Mouse (Mus musculus) regulatory T cell (primary cell): Measurements from ENCODE around the gene Frrs1.

Experiments
- in situ Hi-C: fragments of 300-600 bp; cut with MboI, MseI; formaldehyde crosslinking; loops from one replicate; pipeline ENCODE4 v1.15.1; 2025; ENCODE audit warnings: high pct_unique_total_duplicates

The Frrs1 gene

DNA sequence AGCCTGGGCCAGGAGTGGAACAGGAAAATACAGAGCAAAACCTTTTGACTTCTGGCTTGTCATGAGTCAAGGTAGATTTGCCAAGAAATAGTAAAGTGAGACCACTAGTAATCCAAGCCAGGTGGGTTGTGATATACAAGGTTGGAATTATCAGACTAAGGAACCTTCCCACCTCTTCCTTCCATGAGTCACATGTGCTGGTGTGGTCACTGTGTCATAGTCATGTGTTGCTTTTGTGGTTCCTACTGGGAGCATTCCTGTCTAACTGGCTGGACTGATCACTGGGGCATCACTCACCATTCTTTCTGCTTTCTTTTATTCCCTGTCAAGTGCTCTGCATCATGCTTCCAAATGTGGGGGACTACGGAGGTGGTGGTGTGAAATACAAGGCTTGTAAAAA, 11.2 kb upstream of the Frrs1 start:
- in situ Hi-C loops = loop anchor here (10.0 kb wide), 1 partner anchor 513 kb away; no protein-coding TSS in a partner anchor

DNA sequence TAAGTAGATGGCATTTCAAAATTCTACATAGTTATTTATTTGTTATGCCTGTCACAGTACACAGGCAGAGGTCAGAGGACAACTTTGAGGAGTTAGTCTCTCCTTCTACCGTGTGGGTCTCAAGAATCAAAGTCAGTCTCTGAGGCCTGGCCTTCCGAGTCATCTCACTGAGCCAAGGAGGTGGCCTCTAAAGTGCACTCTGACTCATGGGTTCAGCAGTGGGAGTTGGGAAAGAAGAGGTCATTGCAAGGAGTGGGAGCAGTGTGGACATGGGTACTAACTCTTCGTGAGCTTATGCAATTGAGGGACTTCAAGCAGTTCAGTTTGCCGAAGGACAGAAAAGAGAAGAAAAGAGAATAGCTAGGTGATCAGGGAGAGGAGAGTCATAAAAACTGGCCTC, 10.3 kb upstream of the Frrs1 start:
- in situ Hi-C loops = loop anchor here (10.0 kb wide), 1 partner anchor 514 kb away; no protein-coding TSS in a partner anchor

DNA sequence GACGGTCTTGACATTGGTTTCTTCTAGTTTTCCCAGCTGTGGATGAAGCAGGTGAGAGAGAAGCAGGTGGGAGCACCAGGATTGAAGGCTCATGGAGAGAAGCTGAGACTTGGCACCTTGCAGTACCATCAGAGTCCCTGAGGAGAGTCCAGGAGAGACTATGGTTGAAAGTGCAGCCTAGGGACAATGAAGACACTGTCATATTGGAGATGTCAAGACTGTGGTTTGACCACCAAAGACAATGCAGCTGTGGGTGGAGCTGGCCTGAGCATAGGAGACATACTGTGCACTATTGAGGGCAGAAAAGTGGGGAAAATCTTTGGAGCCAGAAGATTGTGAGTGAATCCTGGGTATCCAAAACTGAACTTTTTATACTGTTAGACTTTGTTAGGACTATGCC, 8.9 kb upstream of the Frrs1 start:
- in situ Hi-C loops = no loop called here

DNA sequence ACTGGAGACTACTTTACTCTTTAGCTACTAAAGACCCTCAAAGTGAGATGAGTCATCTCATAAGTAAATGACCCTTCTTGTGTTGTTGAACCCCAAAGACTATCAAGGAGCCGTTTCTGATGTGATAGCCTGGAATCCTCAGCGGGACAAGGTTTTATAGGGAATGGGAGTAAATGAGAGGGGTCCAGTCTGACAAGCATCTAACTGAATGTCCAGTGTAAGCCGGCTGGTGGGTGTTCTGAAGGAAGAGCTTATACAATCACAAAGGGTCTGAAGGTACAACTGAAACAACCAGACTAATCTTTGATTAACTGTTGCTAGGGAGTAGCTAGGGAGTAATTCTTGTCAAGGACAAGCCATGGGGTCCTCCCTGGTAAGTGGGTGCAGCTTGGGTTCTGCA, 6.8 kb upstream of the Frrs1 start:
- in situ Hi-C loops = no loop called here

DNA sequence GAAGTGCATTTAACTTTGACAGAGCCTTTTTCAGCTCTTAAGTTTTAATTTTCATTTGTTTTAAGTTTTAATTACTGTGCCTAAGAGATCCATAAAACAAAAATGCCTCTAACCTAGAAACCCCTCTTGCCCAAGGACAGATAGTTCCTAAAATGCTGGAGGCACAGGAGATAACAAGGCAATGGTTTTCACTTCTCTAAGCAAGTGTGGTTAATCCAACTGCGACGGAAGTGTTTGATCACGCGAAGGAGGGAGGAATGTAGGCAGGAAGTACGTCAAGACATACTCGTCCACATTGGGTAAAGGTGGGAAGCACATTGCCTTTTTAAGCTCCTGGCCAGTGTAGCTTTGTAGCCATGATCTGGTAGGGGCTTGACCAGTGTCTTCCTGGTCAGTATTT, 1.7 kb upstream of the Frrs1 start:
- in situ Hi-C loops = no loop called here

DNA sequence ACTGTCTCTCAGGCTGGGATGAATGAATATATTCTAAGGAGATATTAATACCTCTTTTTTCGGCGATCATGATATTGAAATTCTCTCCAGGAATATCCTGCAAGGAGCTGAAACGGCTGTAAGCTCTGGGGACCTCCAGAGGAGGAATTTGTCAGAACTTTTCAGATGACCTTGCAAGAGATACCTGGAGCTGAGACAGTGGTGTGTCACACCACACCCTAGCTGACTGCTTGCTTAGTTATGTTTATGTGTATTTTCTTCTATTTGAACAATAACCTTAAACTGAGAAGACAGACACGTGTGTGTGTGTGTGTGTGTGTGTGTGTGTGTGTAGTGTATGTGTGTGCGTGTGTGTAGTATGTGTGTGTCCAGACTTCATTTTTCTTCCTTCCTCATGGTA, 488 bp downstream of the Frrs1 start:
- in situ Hi-C loops = no loop called here

DNA sequence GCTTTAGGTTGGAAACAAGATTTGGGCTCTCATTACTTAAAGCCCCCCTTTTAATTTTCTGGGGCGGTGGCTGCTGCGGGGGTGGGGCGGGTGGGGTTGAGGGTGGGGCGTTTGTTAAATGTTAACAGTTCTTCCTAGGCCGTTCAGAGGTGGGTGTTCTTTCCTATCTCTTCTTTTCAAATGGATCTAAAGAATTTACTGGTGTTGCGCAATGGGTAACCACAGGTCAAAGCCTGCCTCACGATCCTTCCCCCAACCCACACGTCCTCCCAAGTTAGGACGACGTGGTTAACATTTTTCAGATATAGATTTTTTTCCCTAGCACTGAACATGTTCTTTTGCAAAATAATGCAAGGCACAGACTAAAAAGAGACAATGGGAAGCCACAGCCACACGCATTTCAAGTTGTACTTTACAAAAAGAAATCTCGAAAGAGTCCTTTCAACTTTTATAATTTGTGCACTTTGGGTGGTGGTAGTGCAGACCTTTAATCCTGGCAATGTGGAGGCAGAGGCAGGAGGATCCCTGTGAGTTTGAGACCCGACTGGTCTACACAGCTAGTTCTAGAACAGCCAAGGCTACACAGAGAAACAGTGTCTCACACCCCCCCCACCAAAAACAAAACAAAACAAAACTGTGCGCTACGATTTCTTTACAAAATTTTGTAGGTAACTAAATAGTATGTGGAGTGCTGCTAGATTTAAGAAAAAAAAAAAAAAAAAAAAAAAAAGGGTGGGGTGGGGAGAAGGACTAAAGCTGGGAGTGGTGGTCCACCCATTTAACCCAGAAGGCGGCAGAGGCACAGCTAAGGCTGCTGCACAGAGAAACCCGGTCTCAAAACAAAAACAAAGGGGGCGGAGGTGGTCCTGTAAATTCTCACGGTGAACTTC, 1.3 kb downstream of the Frrs1 start:
- in situ Hi-C loops = no loop called here

DNA sequence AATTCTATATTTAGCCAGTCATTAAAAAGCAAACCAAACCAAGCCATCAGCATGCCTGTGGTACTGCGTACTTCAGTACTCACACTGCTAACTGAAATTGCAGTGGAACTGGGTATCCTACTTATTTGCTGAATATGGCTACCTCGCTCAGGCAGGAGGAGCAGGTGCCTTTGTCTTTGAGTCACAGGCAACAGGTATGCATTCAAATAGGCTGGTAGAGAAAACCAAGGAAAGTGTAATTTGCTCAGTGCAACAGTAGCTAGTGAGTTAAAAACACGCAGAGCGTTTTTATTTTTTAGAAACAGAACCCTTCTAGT, 1.9 kb downstream of the Frrs1 start:
- in situ Hi-C loops = no loop called here

DNA sequence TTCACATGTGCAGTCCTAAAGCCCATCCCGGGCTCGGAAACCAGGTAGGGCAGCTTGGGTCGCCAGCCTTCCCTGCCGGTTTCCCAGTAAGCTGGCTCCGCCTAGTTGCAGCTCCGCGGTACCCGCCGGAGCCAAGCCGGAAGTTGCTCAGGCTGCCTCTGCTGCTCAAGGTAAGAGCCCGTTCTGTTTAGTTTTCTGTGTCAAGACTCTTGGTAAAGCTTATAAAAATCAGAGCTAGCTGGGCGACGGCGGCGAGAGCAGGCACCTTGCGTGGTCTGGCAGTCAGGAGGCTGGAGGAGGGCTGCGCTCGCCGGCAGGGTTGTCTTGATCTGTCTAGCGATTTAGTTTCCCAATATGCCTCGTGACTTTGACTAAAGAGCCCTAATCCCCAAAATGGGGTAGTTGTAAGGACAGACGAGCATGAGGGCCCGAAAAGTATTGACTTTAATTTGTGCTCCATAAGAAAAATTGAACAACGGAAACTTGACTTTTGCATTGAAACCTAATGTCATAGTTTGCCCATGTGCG, 2.3 kb downstream of the Frrs1 start:
- in situ Hi-C loops = no loop called here

DNA sequence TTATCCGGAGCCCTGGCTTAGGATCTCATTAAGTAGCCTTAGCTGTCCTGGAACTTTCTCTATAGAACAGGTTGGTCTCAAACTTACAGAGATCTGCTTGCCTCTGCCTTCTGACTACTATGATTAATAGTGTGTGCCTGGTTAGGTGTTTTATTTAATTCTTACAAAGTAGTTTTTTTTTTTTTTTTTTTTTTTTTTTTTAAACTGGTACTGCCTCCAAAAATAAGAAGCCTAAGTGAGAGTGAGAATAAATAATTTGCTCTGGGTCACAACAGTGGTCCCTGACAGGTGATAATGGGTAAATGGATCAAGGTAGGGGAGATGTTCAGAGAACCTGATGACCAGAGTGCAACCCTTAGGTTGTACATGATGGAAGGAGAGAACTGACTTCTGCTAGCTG, 3.4 kb downstream of the Frrs1 start:
- in situ Hi-C loops = no loop called here

DNA sequence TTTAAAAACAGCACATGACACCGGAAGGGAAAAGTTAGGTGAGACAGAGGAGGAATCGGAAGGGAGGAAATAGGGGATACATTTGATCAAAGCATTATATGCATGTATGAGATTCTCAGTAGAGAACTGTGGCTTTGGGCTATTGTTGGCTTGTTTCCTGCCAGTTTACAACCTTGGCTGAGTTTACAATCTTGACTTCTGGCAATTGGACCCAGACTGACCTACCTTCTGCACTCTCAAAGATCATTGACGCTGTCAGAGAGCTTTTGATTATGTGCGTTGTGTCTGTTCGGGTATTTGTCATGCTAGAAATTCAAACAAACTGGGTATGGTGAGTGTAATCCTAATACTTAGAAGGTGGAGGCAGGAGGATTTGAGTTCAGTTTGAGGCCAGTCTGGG, 5.2 kb downstream of the Frrs1 start:
- in situ Hi-C loops = no loop called here

DNA sequence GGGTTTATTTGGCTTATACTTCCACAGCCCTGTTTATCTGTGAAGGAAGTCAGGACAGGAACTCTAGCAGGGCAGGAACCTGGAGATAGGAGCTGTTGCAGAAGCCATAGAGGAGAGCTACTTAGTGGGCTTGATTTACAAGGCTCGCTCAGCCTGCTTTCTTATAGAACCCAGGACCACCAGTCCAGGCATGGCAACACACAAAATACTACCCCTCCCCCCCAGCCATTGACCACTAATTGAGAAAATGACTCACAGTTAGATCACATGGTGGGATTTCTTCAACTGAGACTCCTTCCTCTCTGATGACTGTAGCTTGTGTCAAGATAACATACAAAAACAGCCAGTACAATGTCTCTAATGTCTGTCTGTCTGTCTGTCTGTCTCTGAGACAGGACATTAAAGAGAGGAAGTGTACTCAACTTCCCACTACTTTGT, 6.0 kb downstream of the Frrs1 start:
- in situ Hi-C loops = no loop called here

DNA sequence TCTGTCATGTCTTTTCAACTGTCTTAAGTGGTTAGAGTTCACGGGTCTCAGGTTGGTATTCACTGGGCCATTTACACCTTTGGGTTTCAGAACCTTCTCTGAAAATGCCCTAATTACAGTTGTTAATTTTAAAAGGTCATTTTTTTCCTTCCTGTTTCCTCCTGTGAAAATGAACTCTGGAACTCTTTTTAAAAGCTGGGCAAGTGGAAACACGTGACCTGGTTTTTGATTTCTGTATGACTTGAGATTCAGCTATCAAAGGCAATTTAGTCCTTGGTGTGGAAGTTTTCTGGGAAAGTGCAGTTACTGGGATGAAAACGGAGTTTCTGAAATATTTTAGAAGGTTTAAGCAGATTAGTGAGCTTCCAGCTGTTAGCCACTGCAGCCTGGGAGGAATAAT, 11.1 kb downstream of the Frrs1 start:
- in situ Hi-C loops = no loop called here

DNA sequence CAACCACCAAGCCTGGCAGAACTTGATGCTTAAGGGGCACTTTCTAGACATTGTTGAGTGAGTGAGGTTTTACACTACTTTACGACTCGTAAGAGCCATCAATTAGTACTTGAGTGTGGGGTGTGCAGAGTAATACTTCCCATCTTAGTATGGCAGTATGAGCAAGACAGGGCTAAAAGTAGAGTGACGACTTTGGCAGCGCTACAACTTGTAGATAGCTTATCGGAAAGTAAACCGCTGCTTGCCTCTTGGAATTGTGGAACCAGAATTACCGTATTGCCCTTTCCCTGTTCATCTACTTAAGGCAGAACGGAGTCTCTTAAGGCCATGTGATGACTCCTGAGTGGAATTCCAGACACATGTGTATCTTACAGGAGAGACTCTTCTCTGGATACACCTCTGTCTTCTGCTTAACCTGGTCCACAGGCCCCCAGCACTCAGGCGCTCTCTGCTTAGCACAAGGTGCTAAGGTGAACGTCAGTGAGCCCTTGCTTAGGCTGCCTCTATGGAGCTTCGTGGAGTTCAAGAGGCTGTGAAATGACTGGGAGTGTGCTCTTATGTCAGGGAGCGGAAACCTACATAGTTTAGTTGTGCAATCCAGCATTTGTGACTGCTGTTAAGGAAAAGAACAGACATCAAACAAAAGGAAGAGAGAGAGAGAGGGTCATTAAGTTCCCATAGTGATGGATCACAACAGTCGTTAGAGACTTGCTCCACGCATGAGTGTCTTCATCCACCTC, 23.1 kb downstream of the Frrs1 start:
- in situ Hi-C loops = no loop called here

DNA sequence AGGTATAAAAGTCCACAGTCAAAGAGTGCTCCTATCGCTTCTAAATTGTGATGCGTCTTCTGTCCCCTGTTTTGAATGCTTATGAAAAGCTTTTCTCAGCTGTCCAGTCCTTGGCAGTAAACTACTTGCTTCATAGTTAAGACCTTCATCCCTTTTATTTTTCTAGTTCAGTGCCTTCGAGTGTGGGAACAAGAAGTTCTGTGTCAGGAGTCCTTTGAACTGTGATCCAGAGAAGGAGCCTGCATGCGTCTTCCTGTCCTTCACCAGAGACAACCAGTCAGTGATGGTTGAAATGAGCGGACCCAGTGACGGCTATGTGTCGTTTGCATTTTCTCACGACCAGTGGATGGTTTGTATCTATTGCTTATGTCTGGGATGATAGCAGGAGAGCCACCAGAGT, 25.7 kb downstream of the Frrs1 start:
- in situ Hi-C loops = no loop called here

DNA sequence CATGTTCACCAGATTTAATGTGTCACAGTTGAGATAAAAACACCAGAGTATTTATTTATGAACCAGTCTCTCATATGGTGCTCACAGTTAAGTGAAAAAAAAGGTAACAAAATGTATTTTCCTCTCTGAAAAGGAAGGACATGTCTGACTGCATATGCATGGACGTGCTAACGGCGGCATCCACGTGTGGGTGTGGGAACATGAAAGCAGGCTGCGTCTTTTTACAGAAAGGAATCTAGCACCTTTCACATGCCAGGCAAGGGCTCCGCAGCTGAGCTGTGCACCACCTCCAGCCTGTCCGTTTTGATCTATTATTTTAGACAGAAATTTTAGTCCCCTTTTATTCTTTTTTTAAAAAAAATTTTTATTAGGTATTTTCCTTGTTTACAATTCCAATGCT, 30.1 kb downstream of the Frrs1 start:
- in situ Hi-C loops = no loop called here

DNA sequence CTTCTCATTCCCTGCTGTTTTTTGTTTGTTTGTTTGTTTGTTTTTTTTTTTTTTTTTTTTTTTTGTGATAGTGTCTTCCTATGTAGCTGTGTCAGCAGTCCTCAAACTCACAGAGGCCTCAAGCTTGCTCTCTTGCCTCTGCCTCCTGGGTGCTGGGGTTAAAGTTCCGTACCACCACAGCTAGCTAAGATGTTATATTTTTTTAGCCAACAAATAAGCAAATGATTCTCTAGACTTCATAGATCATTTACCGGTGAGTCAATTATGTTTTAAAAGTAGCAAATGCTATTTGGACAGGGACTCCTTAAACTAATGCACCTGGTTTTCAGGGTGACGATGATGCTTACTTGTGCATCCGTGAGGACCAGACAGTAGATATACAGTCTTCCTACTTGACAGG, 31.3 kb downstream of the Frrs1 start:
- in situ Hi-C loops = loop anchor here (10.0 kb wide), 1 partner anchor 544 kb away; no protein-coding TSS in a partner anchor

DNA sequence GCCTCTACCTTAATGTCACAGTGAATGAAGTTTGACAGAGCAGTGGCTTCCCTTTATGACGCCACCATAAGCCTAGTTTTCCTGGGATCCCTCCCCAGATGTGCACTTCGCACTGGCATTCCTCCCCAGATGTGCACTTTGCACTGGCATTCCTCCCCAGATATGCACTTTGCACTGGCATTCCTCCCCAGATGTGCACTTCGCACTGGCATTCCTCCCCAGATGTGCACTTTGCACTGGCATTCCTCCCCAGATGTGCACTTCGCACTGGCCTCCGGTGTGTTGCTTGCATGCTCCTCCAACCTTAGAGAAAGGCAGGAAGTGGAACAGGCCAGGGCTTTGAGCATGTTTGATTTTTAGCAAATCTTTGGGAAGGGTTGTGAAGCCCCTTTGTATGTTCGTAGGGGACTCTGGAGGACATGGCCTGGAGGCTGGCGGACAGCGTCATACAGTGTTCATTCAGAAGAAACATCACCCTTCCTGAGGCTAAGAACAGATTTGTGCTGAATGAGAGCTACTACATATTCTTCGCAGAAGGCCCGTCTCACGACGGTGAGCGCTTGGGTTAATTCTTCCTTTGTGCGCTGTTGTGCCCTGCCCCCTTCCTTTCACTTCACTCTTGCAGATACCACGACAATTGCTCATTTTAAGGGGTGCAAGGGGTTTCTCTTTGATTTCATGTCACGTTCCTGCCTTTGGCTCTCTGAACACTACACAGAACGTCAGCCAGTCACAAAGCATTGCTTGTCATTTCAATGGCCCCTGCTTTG, 32.4 kb downstream of the Frrs1 start:
- in situ Hi-C loops = loop anchor here (10.0 kb wide), 1 partner anchor 543 kb away; no protein-coding TSS in a partner anchor

DNA sequence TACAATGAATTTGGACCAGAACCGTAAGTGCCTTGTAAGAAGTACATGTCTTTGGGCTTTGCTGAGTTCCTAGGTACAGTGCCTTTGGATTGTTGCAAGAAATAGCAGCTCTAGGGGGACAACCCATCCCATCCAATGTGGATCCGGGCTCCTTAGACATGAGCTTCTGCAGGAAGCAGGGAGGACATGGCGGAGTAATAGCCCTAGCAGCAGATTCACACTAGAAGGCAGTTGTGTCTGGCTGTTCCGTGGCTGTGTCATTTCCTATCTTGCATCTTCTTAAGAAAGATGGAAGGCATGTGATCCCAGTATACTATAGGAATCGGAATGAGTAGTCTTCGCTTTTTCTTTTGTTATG, 32.9 kb downstream of the Frrs1 start:
- in situ Hi-C loops = loop anchor here (10.0 kb wide), 1 partner anchor 543 kb away; no protein-coding TSS in a partner anchor

DNA sequence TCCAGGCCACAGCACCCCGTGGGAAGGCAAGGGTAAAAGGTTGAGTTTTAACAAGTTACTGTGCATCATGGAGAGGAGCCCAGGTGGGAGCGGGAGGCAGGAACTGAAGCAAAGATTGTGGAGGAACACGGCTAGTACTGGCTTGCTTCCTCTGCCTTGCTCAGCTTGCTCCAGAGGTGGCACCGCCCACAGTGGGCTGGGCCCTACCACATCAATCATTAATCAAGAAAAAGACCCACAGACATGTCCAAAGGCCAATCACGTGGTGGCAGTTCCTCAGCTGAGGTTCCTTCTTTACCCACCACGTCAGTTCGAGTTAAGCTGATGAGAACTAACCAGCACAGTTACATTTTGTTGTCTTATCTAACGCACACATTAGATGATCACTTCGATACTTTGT, 33.6 kb downstream of the Frrs1 start:
- in situ Hi-C loops = loop anchor here (10.0 kb wide), 1 partner anchor 542 kb away; no protein-coding TSS in a partner anchor

DNA sequence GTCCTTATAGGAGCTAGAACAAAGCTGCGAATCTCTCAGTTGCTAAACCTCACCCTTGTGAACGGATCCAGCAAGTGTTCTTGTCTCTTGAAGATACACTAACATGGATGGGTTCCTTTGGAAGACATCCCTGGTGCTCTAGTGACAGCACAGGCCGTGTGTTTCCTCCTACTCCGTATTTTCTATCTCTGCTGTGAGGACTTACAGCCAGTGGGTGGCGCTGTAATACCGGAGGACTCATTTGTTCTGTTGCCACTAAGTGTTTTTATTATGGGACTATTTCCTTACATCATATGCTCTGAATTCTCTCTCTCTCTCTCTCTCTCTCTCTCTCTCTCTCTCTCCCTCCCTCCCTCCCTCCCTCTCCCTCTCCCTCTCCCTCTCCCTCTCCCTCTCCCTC, 44.9 kb downstream of the Frrs1 start:
- in situ Hi-C loops = no loop called here

DNA sequence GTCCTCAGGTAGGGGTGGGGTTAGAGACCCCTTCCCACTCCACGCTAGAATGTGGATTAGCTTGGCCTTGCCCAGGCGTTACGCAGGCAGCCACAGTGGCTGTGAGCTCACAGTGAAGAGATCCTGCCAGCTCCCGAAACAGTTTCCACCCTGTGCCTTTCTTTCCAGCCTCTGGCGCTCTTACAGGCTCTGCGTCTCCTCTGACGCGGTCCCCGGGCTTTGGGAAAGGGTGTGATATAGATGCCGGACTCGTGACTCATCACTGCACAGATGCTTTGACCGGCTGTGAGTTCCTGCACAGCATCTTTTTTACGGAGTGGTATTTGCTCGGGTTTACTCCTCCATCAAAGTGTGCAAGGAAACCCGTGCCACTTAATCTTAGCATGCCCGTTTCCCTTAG, 46.6 kb downstream of the Frrs1 start:
- in situ Hi-C loops = no loop called here
